Mouse (Mus musculus): Measurements from ENCODE around the gene Gm16181. TPM values are rescaled to one million over a fixed set of nuclear protein-coding genes. Genes with fewer than 3 reads are reported as not detected.

Gm16181 gene
- polyA plus RNA-seq, 1 experiment from 2014 or later: 0.62 TPM

DNA sequence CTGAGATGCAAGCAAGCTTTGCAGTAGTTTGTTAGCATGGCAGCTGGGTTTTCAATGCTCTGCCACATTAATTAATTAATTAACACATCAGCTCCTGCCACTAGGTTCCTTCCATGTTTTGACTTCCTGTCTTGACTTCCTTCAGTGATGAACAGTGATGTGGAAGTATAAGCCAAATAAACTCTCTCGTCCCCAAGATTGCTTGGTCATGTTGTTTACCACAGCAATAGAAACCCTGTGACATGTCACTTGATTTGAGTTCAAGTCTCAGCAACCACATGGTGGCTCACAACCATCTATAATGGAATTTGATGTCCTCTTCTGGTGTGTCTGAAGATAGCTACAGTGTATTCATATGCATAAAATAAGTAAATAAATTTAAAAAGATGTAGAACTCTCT, 36.7 kb downstream of the Gm16181 start:
- WGBS: 84% methylated on average over 1 of the region's 1 CpGs
- no peak for ATAC-seq (ENCODE audit: low FRiP score)
- H3K36me3 ChIP-seq: peaks cover 20% of the 10 kb centered on the region
- peaks cover 18% of the 10 kb centered on the region; the same call in 1 of the 2 replicates for H3K27me3 ChIP-seq
- H3K4me1 ChIP-seq: peaks cover 3% of the 10 kb centered on the region
- no peak overlapping the region for H3K27ac ChIP-seq
- H3K4me2 ChIP-seq (replicated peaks): no peak overlapping the region
- H3K9me3 ChIP-seq (replicated peaks): no peaks in the 10 kb centered on the region
- H3K9ac ChIP-seq: no peak overlapping the region
- H3K4me3 ChIP-seq: no peak overlapping the region

- Histone ChIP-seq H3K9ac (peak overlapping the region; percentile 36), H3K27me3 (peaks cover 21% of the 10 kb centered on the region), H3K4me3 (peak overlapping the region; percentile 10; the same call in 1 of the 2 replicates), H3K4me1 (peaks cover 6% of the 10 kb centered on the region), H3K27ac (no peak overlapping the region), H3K36me3 (peaks cover 14% of the 10 kb centered on the region), H3K4me2 (replicated peaks) (peak overlapping the region; percentile 34), H3K9me3 (replicated peaks) (no peaks in the 10 kb centered on the region)
- WGBS: 13% methylated on average over 17 of the region's 17 CpGs
- no peak for ATAC-seq (ENCODE audit: low FRiP score)
Observed at GRCm38 (mm10) chr17:35257824-35258491, 37.3 kb downstream of the Gm16181 start.

GRCm38 (mm10) chr17:35258492-35259478, 38.2 kb downstream of the Gm16181 start:
- H3K4me1 ChIP-seq: peaks cover 10% of the 10 kb centered on the region
- H3K9ac ChIP-seq: no peak overlapping the region
- peaks cover 6% of the 10 kb centered on the region for H3K36me3 ChIP-seq
- WGBS: 67% methylated on average over 13 of the region's 14 CpGs
- H3K27me3 ChIP-seq: peaks cover 25% of the 10 kb centered on the region
- no peak overlapping the region for H3K4me2 ChIP-seq (replicated peaks)
- H3K9me3 ChIP-seq (replicated peaks): no peaks in the 10 kb centered on the region
- no peak overlapping the region for H3K4me3 ChIP-seq
- ATAC-seq (ENCODE audit: low FRiP score): no peak
- no peak overlapping the region for H3K27ac ChIP-seq

DNA sequence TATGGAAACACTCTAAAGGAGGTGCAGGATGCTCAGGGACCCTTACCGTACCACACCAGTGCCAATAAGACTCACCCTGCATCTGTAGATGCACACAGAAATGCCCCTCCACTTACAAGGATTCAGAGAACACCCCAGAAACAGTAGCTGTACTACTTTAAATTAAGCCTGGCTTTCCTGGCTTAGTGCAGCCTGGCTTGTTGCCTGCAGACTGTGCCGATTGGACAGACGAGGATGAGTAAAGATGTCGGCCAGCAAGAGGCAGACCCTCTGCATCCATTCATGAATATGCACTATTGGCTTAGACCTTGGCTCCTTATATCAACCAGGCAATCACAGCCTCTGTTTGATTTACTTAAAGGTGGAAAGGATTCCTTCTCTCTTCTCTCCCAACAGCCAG, 39.0 kb downstream of the Gm16181 start:
- whole genome bisulfite sequencing: 76% methylated on average over 4 of the region's 4 CpGs

GRCm38 (mm10) chr17:35261651-35262050, 41.0 kb downstream of the Gm16181 start:
- Histone ChIP-seq H3K4me3 (no peak overlapping the region), H3K4me2 (replicated peaks) (no peak overlapping the region), H3K27ac (no peak overlapping the region), H3K27me3 (peaks cover 39% of the 10 kb centered on the region), H3K36me3 (no peaks in the 10 kb centered on the region), H3K9ac (no peak overlapping the region), H3K4me1 (peaks cover 12% of the 10 kb centered on the region), H3K9me3 (replicated peaks) (no peaks in the 10 kb centered on the region)
- ATAC-seq (ENCODE audit: low FRiP score): no peak
- 65% methylated on average over 13 of the region's 13 CpGs for WGBS

More for the DNA sequence above, 39.0 kb downstream of the Gm16181 start:
- Histone ChIP-seq H3K27me3 (peaks cover 34% of the 10 kb centered on the region), H3K4me2 (replicated peaks) (no peak overlapping the region), H3K4me1 (peaks cover 12% of the 10 kb centered on the region), H3K36me3 (no peaks in the 10 kb centered on the region), H3K9ac (no peak overlapping the region), H3K4me3 (no peak overlapping the region), H3K9me3 (replicated peaks) (no peaks in the 10 kb centered on the region), H3K27ac (no peak overlapping the region)
- ATAC-seq (ENCODE audit: low FRiP score): no peak

DNA sequence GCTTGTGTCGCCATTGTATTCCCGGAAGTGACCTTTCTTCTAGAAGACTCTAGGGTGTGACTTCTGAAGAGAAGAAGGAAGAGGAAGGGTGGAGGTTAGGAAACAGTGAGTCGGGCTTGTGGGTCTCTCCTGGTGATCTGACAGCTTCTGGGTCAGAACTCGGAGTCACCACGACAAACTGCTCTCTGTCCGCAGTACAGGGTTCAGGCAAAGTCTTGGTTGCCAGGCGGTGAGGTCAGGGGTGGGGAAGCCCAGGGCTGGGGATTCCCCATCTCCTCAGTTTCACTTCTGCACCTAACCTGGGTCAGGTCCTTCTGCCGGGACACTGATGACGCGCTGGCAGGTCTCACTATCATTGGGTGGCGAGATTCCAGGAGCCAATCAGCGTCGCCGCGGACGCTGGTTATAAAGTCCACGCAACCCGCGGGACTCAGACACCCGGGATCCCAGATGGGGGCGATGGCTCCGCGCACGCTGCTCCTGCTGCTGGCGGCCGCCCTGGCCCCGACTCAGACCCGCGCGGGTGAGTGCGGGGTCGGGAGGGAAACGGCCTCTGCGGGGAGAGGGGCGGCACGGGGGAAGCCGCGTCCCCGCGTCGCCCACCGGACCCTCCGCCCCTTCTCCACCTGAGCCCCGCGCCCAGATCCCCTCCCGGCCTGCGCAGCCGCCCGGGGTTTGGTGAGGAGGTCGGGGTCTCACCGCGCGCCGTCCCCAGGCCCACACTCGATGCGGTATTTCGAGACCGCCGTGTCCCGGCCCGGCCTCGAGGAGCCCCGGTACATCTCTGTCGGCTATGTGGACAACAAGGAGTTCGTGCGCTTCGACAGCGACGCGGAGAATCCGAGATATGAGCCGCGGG, 42.3 kb downstream of the Gm16181 start, which contains the start of gene H2-D1:
Gene H2-D1, plus strand, starts transcription at position 67 of the 859 bp plus-strand sequence.
- peak within 1 kb of the TSS; percentile 73 for H3K4me3 ChIP-seq
- H3K9ac ChIP-seq: peak within 1 kb of the TSS; percentile 79
- peak; percentile 92 for ATAC-seq (ENCODE audit: low FRiP score)
- no peaks in the 10 kb centered on the region for H3K9me3 ChIP-seq (replicated peaks)
- peak within 1 kb of the TSS; percentile 94 for H3K4me2 ChIP-seq (replicated peaks)
- H3K36me3 ChIP-seq: no peaks in the 10 kb centered on the region
- H3K27me3 ChIP-seq: peaks cover 42% of the 10 kb centered on the region
- no peak within 1 kb of the TSS for H3K27ac ChIP-seq
- H3K4me1 ChIP-seq: peaks cover 10% of the 10 kb centered on the region
- WGBS: 1% methylated on average over 65 of the region's 73 CpGs

DNA sequence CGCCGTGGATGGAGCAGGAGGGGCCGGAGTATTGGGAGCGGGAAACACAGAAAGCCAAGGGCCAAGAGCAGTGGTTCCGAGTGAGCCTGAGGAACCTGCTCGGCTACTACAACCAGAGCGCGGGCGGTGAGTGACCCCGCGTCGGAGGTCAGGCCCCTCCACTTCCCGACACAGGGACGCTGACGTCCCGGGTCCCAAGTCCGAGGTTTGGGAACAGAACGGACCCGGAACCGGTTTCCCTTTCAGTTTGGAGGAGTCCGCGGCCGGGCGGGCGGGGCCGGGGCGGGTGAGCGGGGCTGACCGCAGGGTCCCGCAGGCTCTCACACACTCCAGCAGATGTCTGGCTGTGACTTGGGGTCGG, 42.9 kb downstream of the Gm16181 start:
- Histone ChIP-seq H3K4me2 (replicated peaks) (peak overlapping the region; percentile 94), H3K27ac (no peak overlapping the region), H3K36me3 (no peaks in the 10 kb centered on the region), H3K9me3 (replicated peaks) (no peaks in the 10 kb centered on the region), H3K4me3 (peak overlapping the region; percentile 73), H3K4me1 (peaks cover 9% of the 10 kb centered on the region), H3K27me3 (peaks cover 42% of the 10 kb centered on the region), H3K9ac (peak overlapping the region; percentile 79)
- 3% methylated on average over 31 of the region's 31 CpGs for WGBS
- ATAC-seq (ENCODE audit: low FRiP score): peak; percentile 23; the same call in 1 of the 2 replicates

DNA sequence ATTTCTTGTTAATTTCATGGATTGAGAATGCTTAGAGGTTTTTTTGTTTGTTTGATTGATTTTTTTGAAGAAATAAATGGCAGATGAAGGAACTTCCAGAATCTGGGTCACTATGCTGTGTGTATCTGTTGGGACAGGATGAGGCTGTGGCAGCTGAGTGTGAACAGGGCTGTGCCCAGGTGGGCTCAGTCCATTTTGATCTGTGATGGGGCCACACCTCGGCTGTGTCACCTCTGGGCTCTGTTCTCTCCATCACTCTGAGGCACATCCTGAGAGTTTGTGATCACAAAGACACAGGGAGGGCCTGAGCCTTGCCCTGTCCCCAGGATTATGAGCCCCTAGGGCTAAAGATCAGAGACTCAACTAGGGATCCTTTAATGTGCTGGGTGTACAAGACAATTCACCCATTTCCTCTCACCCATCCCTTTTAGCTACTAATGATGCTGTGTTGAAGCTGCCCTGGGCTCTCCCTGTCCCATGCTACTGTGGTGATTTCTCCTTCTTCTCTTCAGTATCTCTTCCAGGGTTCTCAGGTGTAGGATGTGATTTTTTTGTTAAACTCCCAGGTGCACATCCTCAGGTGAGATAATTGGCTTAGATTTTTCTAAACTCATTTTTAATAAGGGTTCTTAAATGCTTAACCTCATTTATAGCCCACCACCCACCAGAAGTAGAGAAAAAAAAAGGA, 46.9 kb downstream of the Gm16181 start:
- peaks cover 22% of the 10 kb centered on the region for H3K27me3 ChIP-seq
- H3K27ac ChIP-seq: no peak overlapping the region
- no peak overlapping the region for H3K9ac ChIP-seq
- H3K36me3 ChIP-seq: no peaks in the 10 kb centered on the region
- H3K4me1 ChIP-seq: peaks cover 8% of the 10 kb centered on the region
- no peaks in the 10 kb centered on the region for H3K9me3 ChIP-seq (replicated peaks)
- H3K4me3 ChIP-seq: no peak overlapping the region
- 70% methylated on average over 1 of the region's 1 CpGs for WGBS
- ATAC-seq (ENCODE audit: low FRiP score): no peak
- no peak overlapping the region for H3K4me2 ChIP-seq (replicated peaks)

DNA sequence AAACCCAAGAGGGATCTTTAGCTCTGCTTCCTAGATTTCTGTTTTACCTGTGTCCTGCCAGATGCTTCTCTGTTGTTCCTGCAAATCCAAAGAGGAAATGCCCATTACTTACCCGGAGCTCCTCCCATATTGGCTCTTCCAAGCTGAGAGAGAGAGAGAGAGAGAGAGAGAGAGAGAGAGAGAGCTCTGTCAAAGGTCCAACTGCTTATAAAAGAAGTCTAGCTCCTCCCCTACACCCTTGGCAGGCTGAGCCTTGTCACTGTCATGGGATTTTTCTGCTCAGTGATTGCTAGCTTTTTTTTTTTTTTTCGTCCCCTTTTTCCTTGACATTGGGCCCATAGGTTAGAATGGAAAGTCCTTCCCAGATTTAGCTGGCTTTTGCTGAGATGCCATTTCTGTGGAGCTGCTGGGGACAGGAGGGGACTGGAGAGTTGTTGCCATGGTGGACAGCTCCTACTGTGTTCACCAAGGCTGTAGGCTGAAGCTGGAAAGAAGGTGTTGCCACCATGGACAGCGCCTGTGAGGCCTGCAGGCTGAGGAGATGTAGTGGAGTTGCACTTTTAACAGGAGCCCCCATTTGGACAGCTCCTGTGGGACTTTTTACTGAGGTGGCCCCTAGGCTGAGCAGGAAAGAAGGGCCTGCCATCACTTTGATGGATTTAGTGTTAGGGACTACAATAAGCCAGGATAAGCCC, 49.2 kb downstream of the Gm16181 start:
- no peaks in the 10 kb centered on the region for H3K36me3 ChIP-seq
- no peak overlapping the region for H3K27ac ChIP-seq
- no peak overlapping the region for H3K4me3 ChIP-seq
- no peak overlapping the region for H3K9ac ChIP-seq
- no peak overlapping the region for H3K4me2 ChIP-seq (replicated peaks)
- 0 out of 2 replicates have a peak, but pooled peaks cover 3% of the 10 kb centered on the region for H3K9me3 ChIP-seq (replicated peaks)
- H3K27me3 ChIP-seq: peaks cover 7% of the 10 kb centered on the region; the same call in 1 of the 2 replicates
- 20% methylated on average over 3 of the region's 3 CpGs for WGBS
- H3K4me1 ChIP-seq: no peaks in the 10 kb centered on the region
- ATAC-seq (ENCODE audit: low FRiP score): no peak

GRCm38 (mm10) chr17:35272249-35272648, 51.6 kb downstream of the Gm16181 start:
- Histone ChIP-seq H3K27me3 (peaks cover 22% of the 10 kb centered on the region), H3K4me1 (no peaks in the 10 kb centered on the region), H3K9ac (no peak overlapping the region), H3K9me3 (replicated peaks) (0 out of 2 replicates have a peak, but pooled peaks cover 3% of the 10 kb centered on the region), H3K27ac (no peak overlapping the region), H3K4me3 (no peak overlapping the region), H3K4me2 (replicated peaks) (no peak overlapping the region), H3K36me3 (no peaks in the 10 kb centered on the region)
- ATAC-seq (ENCODE audit: low FRiP score): no peak
- 60% methylated on average over 3 of the region's 3 CpGs for WGBS

All from hindbrain, embryonic 12.5 days (tissue).